Mouse (Mus musculus): ENCODE data around the gene C77080. TPM values are rescaled to one million over a fixed set of nuclear protein-coding genes. Genes with fewer than 3 reads are reported as not detected.

The C77080 gene
- polyA plus RNA-seq, 1 experiment from 2014 or later = 5.2 TPM

Small RNAs within 50 kb of the gene (microRNA-seq; reads per million reads assigned to microRNA genes)
- not detected for gene Gm22994

Other genes starting within 250 kb of the C77080 start
- 10.9 and 11.3 TPM in 2 replicates for gene Rnf19b, start 203.1 kb downstream of the C77080 start, polyA plus RNA-seq (2016; fragmentation: Nextera tagmentation; extraction: Ambion mirVana)
- 6.3 and 7.6 TPM in 2 replicates for gene Tmem54, start 155.9 kb downstream of the C77080 start, polyA plus RNA-seq (2016; fragmentation: Nextera tagmentation; extraction: Ambion mirVana)
- gene Hpca, start 139.4 kb downstream of the C77080 start, polyA plus RNA-seq (2016; fragmentation: Nextera tagmentation; extraction: Ambion mirVana) = 3.6 and 4.7 TPM in 2 replicates
- 9.6 and 9.9 TPM in 2 replicates for gene Fndc5, start 124.4 kb downstream of the C77080 start, polyA plus RNA-seq (2016; fragmentation: Nextera tagmentation; extraction: Ambion mirVana)
- 27.9 and 28.7 TPM in 2 replicates for gene S100pbp, start 71.7 kb downstream of the C77080 start, polyA plus RNA-seq (2016; fragmentation: Nextera tagmentation; extraction: Ambion mirVana)
- 90.2 and 91.4 TPM in 2 replicates for gene Yars, start 71.6 kb downstream of the C77080 start, polyA plus RNA-seq (2016; fragmentation: Nextera tagmentation; extraction: Ambion mirVana)
- 1.1 and 1.2 TPM in 2 replicates for gene Sync, start 26.2 kb upstream of the C77080 start, polyA plus RNA-seq (2016; fragmentation: Nextera tagmentation; extraction: Ambion mirVana)
- gene Rbbp4, start 74.0 kb upstream of the C77080 start, polyA plus RNA-seq (2016; fragmentation: Nextera tagmentation; extraction: Ambion mirVana) = 487 and 522 TPM in 2 replicates
- 38.9 and 43.7 TPM in 2 replicates for gene Zbtb8os, start 74.3 kb upstream of the C77080 start, polyA plus RNA-seq (2016; fragmentation: Nextera tagmentation; extraction: Ambion mirVana)
- gene Zbtb8a, start 116.7 kb upstream of the C77080 start, polyA plus RNA-seq (2016; fragmentation: Nextera tagmentation; extraction: Ambion mirVana) = 9.9 and 10.8 TPM in 2 replicates
- 3.5 TPM in 2 replicates for gene Zbtb8b, start 179.4 kb upstream of the C77080 start, polyA plus RNA-seq (2016; fragmentation: Nextera tagmentation; extraction: Ambion mirVana)
- 28.5 and 29.2 TPM in 2 replicates for gene Bsdc1, start 200.2 kb upstream of the C77080 start, polyA plus RNA-seq (2016; fragmentation: Nextera tagmentation; extraction: Ambion mirVana)
- gene Tssk3, start 229.6 kb upstream of the C77080 start, polyA plus RNA-seq (2016; fragmentation: Nextera tagmentation; extraction: Ambion mirVana) = not detected in 2 replicates
- 0.32 TPM in 1 of 2 replicates, not detected in the other for gene Fam229a, start 229.8 kb upstream of the C77080 start, polyA plus RNA-seq (2016; fragmentation: Nextera tagmentation; extraction: Ambion mirVana)